Mouse (Mus musculus): ENCODE measurements around the gene Taf5l. TPM values are rescaled to one million over a fixed set of nuclear protein-coding genes. Genes with fewer than 3 reads are reported as not detected.
A peak's percentile ranks its signal among the peaks of the same experiment; 100 is the strongest.

The Taf5l gene
- polyA plus RNA-seq (2016; fragmentation: Nextera tagmentation; extraction: Ambion mirVana) = 36.0 and 36.3 TPM in 2 replicates

DNA sequence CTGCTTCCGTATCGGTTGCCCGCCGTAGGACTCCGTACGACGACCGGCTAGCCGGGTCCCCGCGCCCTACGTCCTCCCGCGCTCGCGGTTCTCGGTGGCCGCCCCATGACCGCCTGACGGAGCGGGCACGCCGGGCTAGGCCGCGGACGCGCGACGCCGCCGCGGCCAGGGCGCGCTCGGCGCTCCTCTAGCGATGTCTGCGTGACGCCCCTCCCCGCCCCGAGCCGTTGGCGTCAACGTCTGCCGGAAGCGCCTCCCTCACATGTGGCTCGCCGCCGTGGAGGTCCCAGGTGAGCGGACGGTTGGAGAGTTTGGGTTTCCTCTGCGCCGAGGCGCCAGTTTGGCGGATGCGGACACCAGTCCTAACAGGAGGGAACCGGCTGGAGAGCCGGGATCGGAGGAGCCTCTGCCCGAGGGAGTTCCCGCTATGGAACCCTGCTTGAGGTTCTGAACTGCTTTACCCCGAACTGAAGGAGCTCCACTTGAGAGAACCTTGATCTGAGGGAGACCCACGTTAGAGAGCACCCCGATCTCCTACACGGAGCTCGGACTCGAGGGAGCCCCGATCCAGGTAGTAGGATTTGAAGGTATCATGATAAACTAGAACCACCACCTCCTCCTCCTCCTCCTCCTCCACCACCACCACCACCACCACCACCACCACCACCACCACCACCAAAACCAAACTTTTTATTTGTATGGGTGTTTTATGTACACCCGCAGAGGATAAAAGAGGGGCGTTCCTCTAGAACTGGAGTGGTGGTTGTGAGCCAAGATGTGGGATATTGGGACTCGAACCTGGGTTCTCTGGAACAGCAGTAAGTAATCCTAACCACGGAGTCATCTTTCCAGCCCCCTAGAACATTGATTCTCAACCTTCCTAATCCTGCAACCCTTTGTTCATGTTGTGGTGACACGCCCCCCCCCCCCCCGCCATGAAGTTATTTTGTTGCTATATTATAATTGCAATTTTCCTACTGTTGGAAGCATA is at the start of gene Taf5l, which contains the start of gene Urb2:
TSS of gene Taf5l (minus strand) at position 161 of the 991 bp plus-strand sequence.
TSS of gene Urb2 (plus strand) at position 272 of the 991 bp plus-strand sequence.
- Histone ChIP-seq H3K27ac (replicated peaks) (peak within 1 kb of the TSS; percentile 95), H3K9me3 (no peaks in the 10 kb centered on the region), H3K4me1 (peaks cover 31% of the 10 kb centered on the region), H3K27me3 (no peaks in the 10 kb centered on the region), H3K36me3 (peaks cover 15% of the 10 kb centered on the region), H3K4me3 (peak within 1 kb of the TSS; percentile 83), H3K4me2 (replicated peaks) (peak within 1 kb of the TSS; percentile 74), H3K9ac (replicated peaks) (peak within 1 kb of the TSS; percentile 69)
- ATAC-seq (ENCODE audit: low FRiP score, low read depth) = peak; percentile 94
- WGBS = 1% methylated on average over 74 of the region's 74 CpGs

DNA sequence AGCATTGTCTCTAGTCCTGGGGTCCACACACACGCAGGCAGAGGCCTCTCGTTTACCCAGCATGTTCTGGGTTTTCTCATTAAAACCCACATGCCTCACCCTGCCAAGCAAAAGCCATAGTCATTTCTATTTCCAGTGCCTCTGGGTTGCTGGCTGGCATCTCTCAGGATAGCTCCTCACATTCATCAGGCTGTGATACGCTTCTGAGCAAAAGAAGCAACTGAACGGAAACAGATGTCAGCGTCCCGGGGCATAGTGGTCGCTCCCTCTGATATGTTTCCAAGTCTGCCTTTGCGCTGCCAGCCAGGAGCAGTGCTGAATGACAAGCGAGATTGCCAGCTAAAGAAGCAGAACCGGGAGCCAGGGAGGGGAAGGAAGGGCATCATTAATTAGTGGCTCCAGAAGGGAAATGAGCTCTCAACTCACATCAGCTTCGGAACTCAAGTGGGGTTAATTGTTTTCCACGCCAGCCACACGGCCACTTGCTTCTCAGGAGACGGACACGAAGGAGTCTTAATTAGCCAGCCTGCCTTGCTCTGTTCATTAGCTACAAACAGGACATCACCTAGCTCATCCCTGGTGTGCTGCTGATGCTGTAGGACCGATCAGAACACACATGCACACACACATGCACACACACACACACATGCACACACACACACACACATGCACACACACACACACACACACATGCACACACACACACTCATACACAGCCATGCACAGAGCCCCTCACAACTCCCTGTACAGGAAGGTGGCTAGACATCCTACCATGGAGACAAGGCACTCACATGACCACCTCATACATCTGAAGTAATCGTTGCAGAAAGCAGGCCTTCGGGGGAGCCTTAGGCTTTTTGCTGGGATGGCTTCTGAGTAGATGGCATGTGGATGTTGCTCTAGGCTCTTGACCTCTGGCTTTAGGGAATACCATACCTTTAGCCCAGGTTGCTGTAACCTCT is 49.4 kb upstream of the Taf5l start:
- Histone ChIP-seq H3K4me1 (peaks cover 14% of the 10 kb centered on the region; the same call in 1 of the 2 replicates), H3K9me3 (no peaks in the 10 kb centered on the region), H3K9ac (replicated peaks) (no peak overlapping the region), H3K27ac (replicated peaks) (peak overlapping the region; percentile 54), H3K4me2 (replicated peaks) (no peak overlapping the region), H3K4me3 (no peak overlapping the region), H3K36me3 (no peaks in the 10 kb centered on the region), H3K27me3 (no peaks in the 10 kb centered on the region)
- no peak for ATAC-seq (ENCODE audit: low FRiP score, low read depth)
- WGBS = 59% methylated on average over 18 of the region's 18 CpGs

DNA sequence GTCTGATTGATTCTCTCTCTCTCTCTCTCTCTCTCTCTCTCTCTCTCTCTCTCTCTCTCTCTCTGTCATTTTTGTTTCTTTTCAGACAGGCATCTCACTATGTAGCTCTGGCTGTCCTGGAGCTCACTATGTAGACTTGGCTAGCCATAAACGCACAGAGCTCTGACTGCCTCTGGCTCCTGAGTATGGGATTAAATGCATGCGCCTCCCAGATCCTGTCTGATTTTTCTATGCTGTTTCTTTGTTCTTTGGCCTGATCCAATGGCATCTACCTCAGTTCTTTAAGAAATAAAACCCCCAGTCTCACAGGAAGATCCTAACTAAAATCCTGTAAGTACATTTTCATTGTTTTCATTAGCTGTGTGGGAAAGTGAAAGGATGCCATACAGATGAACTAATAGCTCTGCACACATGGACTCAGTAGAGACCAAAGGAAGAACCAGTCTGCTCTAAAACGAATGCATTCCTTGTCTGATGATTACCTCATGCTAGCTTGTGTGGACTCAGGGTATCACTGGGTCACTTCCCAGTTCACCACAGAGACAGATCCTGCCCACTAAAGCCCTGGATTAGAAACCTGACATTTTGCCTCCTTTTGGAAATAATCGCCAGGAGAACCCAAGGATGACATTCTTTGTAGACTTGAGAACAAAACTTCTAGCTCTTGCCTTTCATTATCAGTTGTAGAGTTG is 46.0 kb upstream of the Taf5l start:
- H3K27me3 ChIP-seq = no peaks in the 10 kb centered on the region
- H3K4me2 ChIP-seq (replicated peaks) = no peak overlapping the region
- no peak for ATAC-seq (ENCODE audit: low FRiP score, low read depth)
- H3K9me3 ChIP-seq = no peaks in the 10 kb centered on the region
- no peaks in the 10 kb centered on the region for H3K36me3 ChIP-seq
- no peak overlapping the region for H3K9ac ChIP-seq (replicated peaks)
- peaks cover 14% of the 10 kb centered on the region; the same call in 1 of the 2 replicates for H3K4me1 ChIP-seq
- 80% methylated on average over 4 of the region's 4 CpGs for WGBS
- no peak overlapping the region for H3K27ac ChIP-seq (replicated peaks)
- H3K4me3 ChIP-seq = no peak overlapping the region

DNA sequence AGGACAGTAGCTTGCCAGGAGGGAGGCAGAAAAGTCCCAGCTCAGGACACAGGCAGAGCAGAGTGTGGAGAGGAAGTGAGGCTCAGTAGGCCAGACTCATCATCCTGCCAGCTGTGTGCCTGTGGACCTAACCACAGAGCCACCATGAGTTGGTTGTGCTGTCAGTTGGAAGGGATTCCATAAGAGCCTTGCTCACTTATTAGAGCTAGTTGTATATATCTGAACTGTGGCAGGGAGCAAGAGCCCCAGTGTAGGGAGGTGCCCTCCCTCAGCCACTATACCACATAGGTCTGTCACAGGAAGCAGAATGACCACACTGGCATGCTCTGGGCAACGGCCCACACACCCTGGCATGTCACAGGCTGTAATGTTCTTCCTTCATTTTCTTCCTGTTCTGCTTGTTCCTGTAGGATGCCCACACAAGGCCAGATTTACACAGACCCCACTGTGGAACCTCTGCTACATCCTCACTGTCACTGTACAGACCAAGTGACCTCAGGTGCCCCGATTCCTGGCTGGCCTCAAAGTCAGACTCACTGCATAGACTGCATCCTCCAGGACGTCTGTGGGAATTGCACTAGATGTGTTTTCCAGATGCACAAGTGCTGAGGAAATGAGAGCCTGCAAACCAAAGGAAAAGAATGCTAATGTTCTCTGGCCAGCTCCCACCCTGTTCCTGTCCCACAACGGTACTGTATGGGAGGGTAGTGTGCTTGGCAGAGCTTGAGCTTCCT is 45.3 kb upstream of the Taf5l start:
- H3K9ac ChIP-seq (replicated peaks) = no peak overlapping the region
- no peak for ATAC-seq (ENCODE audit: low FRiP score, low read depth)
- H3K36me3 ChIP-seq = no peaks in the 10 kb centered on the region
- no peaks in the 10 kb centered on the region for H3K9me3 ChIP-seq
- H3K27me3 ChIP-seq = no peaks in the 10 kb centered on the region
- H3K4me3 ChIP-seq = no peak overlapping the region
- WGBS = 66% methylated on average over 4 of the region's 4 CpGs
- no peak overlapping the region for H3K4me2 ChIP-seq (replicated peaks)
- no peak overlapping the region for H3K27ac ChIP-seq (replicated peaks)
- H3K4me1 ChIP-seq = peaks cover 14% of the 10 kb centered on the region; the same call in 1 of the 2 replicates

DNA sequence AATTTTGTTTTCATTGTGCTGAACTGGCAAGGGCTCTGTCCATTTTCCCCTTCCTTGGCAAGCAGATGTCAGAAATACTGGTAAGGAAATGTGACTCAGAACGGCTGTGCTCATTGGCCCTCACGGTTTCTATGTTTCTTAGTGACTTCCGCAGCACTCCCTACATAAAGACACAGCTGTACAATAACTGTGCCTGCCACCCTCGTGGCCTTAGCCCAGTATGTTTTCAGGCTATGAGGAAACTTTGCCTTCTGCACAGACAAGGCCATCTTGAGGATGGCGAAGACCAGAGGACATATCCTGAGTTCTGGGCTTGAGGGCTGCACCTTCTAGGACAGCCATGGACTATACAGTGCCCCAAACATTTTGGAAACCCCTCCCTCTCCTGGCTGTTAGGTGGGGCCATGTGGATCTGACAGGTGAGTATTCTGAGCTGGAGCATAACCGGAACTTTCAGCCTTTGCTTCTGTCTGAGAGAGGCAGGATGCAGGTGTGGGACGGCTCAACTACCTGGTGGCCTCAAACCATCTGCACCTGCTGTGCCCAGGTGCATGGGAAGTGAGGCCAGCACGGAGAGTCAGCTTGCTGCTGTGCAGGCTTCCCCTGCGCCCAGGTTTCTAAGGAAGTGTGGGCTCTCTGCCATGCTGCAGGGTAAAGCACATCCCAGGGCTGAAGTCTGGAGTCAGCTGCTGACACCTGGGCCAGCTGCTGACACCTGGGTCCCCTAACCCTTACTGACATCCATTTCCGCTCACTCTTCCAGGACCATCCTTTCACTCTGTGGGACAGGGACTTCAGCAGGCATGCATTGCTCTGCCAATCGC is 35.8 kb upstream of the Taf5l start:
- H3K9ac ChIP-seq (replicated peaks) = no peak overlapping the region
- WGBS = 85% methylated on average over 11 of the region's 11 CpGs
- H3K36me3 ChIP-seq = no peaks in the 10 kb centered on the region
- H3K27ac ChIP-seq (replicated peaks) = no peak overlapping the region
- H3K4me2 ChIP-seq (replicated peaks) = no peak overlapping the region
- H3K27me3 ChIP-seq = no peaks in the 10 kb centered on the region
- no peaks in the 10 kb centered on the region for H3K9me3 ChIP-seq
- no peaks in the 10 kb centered on the region for H3K4me1 ChIP-seq
- no peak for ATAC-seq (ENCODE audit: low FRiP score, low read depth)
- H3K4me3 ChIP-seq = no peak overlapping the region

DNA sequence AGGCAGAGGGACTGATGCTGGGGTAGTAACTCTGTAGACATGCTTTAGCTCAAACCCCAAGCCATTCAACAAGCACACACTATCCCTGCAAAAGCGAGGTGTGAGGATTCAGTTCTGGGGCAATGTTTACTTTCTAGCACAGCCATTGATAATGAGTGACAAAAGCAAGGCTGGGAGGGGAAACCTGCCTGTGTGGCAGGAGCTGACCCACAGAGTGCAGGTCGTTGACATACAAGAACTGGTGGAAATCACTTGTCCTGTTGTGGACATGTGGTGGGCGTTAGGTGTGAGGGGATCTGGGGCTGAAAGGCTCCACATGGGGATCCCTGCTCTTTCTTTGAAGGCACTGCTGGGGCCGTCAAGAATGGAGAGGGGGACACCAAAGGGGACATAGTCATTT is 31.4 kb upstream of the Taf5l start:
- no peaks in the 10 kb centered on the region for H3K27me3 ChIP-seq
- no peak overlapping the region for H3K4me2 ChIP-seq (replicated peaks)
- no peak for ATAC-seq (ENCODE audit: low FRiP score, low read depth)
- no peaks in the 10 kb centered on the region for H3K4me1 ChIP-seq
- no peaks in the 10 kb centered on the region for H3K9me3 ChIP-seq
- no peak overlapping the region for H3K27ac ChIP-seq (replicated peaks)
- peaks cover 9% of the 10 kb centered on the region for H3K36me3 ChIP-seq
- 66% methylated on average over 4 of the region's 4 CpGs for WGBS
- H3K4me3 ChIP-seq = no peak overlapping the region
- no peak overlapping the region for H3K9ac ChIP-seq (replicated peaks)

DNA sequence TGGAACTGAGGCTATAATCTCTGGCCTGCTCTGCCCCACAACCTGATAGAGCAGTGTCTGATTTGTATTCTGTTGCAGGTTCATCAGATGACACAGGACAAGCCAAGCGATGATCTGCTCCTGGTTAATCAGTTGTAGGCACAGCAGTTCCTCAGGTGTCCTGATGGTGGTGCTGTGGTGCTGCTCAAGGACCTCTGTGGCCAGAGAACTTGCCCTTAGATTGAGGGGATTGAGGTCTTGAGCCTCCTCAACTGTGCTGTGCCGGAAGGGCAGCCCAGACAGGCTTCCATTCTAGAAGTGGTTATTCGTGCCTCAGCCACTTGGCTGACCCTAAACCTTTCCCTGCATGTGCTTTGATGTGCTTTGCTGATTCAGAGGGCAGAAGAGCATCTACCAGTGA is 30.9 kb upstream of the Taf5l start:
- H3K9me3 ChIP-seq = no peaks in the 10 kb centered on the region
- H3K4me3 ChIP-seq = no peak overlapping the region
- no peak for ATAC-seq (ENCODE audit: low FRiP score, low read depth)
- no peak overlapping the region for H3K9ac ChIP-seq (replicated peaks)
- no peaks in the 10 kb centered on the region for H3K4me1 ChIP-seq
- WGBS = 14% methylated on average over 3 of the region's 3 CpGs
- H3K4me2 ChIP-seq (replicated peaks) = no peak overlapping the region
- peaks cover 13% of the 10 kb centered on the region for H3K36me3 ChIP-seq
- no peak overlapping the region for H3K27ac ChIP-seq (replicated peaks)
- no peaks in the 10 kb centered on the region for H3K27me3 ChIP-seq

DNA sequence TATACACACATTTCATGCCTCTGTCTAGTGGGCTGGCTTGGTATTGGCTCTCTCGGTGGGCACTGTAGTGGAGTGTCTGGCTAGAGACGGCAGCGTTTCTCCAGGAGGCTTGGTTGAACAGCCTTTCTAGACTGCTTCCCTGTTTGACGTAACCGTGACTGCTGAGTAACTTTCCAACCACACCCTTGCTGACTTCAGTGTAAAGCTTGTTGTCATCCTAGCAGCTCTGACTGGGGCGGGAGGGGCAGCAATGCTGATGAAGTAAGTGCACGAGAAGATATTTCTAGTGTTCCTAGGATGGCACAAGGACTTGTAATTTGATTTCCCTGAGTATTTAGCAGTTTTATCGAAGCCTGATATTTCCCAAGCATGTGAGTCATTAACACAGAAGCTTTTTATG is 24.7 kb upstream of the Taf5l start:
- no peaks in the 10 kb centered on the region for H3K27me3 ChIP-seq
- H3K36me3 ChIP-seq = peaks cover 55% of the 10 kb centered on the region
- no peak overlapping the region for H3K4me3 ChIP-seq
- H3K4me2 ChIP-seq (replicated peaks) = no peak overlapping the region
- H3K9me3 ChIP-seq = no peaks in the 10 kb centered on the region
- no peak overlapping the region for H3K27ac ChIP-seq (replicated peaks)
- no peak for ATAC-seq (ENCODE audit: low FRiP score, low read depth)
- no peak overlapping the region for H3K9ac ChIP-seq (replicated peaks)
- 92% methylated on average over 8 of the region's 8 CpGs for WGBS
- H3K4me1 ChIP-seq = no peaks in the 10 kb centered on the region

DNA sequence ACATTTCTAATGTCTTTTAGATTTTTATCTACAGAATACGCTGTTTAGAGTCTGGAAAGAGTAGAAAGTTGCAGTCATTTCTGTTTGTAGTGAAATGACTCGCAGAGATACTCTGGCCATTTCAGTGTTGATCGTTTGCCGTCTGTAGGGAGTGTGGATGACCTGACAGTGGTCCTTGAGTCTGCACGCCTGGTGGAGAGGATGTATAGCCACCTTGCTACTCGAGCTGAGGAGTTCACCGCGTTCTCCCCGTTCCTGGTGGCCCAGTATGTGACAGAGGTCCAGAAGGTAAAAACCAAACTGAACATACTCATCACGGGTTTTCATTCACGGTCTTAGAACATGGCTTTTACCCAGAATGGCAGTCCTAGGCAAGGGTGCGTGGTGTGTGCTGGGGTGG is 23.7 kb upstream of the Taf5l start:
- H3K9me3 ChIP-seq = no peaks in the 10 kb centered on the region
- H3K9ac ChIP-seq (replicated peaks) = no peak overlapping the region
- H3K4me3 ChIP-seq = no peak overlapping the region
- peaks cover 62% of the 10 kb centered on the region for H3K36me3 ChIP-seq
- ATAC-seq (ENCODE audit: low FRiP score, low read depth) = no peak
- no peak overlapping the region for H3K4me2 ChIP-seq (replicated peaks)
- H3K4me1 ChIP-seq = no peaks in the 10 kb centered on the region
- H3K27me3 ChIP-seq = no peaks in the 10 kb centered on the region
- WGBS = 95% methylated on average over 12 of the region's 12 CpGs
- no peak overlapping the region for H3K27ac ChIP-seq (replicated peaks)

DNA sequence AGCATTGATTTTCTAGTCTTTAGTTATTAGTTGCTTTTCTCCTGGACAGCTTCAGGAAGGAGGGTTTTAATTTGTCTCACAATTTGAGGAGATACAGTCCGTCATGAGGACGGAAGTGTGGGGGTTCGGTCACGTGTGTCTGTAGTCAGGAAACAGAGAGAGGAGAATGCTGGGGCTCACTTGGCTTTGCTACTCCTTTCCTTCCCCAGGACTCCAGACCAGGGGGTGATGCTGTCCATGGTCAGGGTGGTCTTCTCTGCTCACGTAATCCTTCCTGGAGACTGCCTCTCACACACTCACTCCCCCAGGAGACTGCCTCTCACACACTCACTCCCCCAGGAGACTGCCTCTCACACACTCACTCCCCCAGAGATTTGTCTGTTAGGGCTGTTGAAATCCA is 23.2 kb upstream of the Taf5l start:
- H3K27ac ChIP-seq (replicated peaks) = no peak overlapping the region
- H3K27me3 ChIP-seq = no peaks in the 10 kb centered on the region
- WGBS = 91% methylated on average over 5 of the region's 5 CpGs
- H3K36me3 ChIP-seq = peaks cover 67% of the 10 kb centered on the region
- no peak for ATAC-seq (ENCODE audit: low FRiP score, low read depth)
- H3K9ac ChIP-seq (replicated peaks) = no peak overlapping the region
- H3K4me1 ChIP-seq = no peaks in the 10 kb centered on the region
- H3K4me3 ChIP-seq = no peak overlapping the region
- no peak overlapping the region for H3K4me2 ChIP-seq (replicated peaks)
- H3K9me3 ChIP-seq = no peaks in the 10 kb centered on the region
